Comparison of ENCODE assay signal across 9 mouse cellular contexts in genomic region chr6:55677326-55677725, GRCm38 (mm10). TPM values are rescaled to one million over a fixed set of nuclear protein-coding genes. Genes with fewer than 3 reads are reported as not detected.
DNase-seq lines count a peak whose midpoint lies in the region; ATAC-seq and TF ChIP-seq lines count a peak whose summit lies in the region.
"Had no signal": no experiment of that assay in that cellular context is flagged by ENCODE, and none has a peak within 500 bp of the region (broad histone marks: within the 10 kb centered on the region; RNA-seq: fewer than 3 reads in every experiment).

No protein-coding gene starts in this region.

- no peak for TF ChIP-seq CTCF in midbrain, postnatal 0 days (IDR thresholded peaks at IDR 0.05)

- no peaks in the 10 kb centered on the region for H3K9me3 ChIP-seq in embryonic facial prominence, embryonic 14.5 days (ENCODE audit: control insufficient read depth, low read length)
- no peaks in the 10 kb centered on the region for H3K9me3 ChIP-seq in hindbrain, embryonic 14.5 days (ENCODE audit: control insufficient read depth, low read length)
- no peaks in the 10 kb centered on the region for H3K9me3 ChIP-seq in midbrain, postnatal 0 days (ENCODE audit: low read length)

- no peak overlapping the region for H3K9ac ChIP-seq in embryonic facial prominence, embryonic 14.5 days (ENCODE audit: low read depth, low read length)
- H3K9ac ChIP-seq in hindbrain, embryonic 14.5 days: peak overlapping the region; percentile 62
- no peak overlapping the region for H3K9ac ChIP-seq in midbrain, postnatal 0 days (replicated peaks; ENCODE audit: low read length, poor library complexity, severe bottlenecking)
- H3K9ac ChIP-seq: liver, embryonic 14.5 days had no signal

- intact Hi-C loops in left cerebral cortex, postnatal 4 days (cut with DNase I): loop anchor here (5.0 to 10.0 kb wide), 2 partner anchors 133 to 155 kb away; no protein-coding TSS in a partner anchor

- peak overlapping the region; percentile 32 for H3K4me3 ChIP-seq in embryonic facial prominence, embryonic 14.5 days (ENCODE audit: low read depth, low read length)
- H3K4me3 ChIP-seq in hindbrain, embryonic 14.5 days (replicated peaks; ENCODE audit: low read length): peak overlapping the region; percentile 32
- peak overlapping the region; percentile 30 for H3K4me3 ChIP-seq in midbrain, postnatal 0 days (ENCODE audit: low read depth, low read length)

- ATAC-seq in embryonic facial prominence, embryonic 14.5 days (ENCODE audit: low read depth): no peak
- no peak for ATAC-seq in hindbrain, embryonic 14.5 days (ENCODE audit: low FRiP score)
- ATAC-seq in midbrain, postnatal 0 days (ENCODE audit: low FRiP score): no peak
- ATAC-seq in erythroid progenitor cell, adult 5-6 weeks (replicated peaks; ENCODE audit: low FRiP score, poor library complexity, severe bottlenecking): no peak

- H3K4me2 ChIP-seq in embryonic facial prominence, embryonic 14.5 days (ENCODE audit: low read depth, low read length): peak overlapping the region; percentile 59
- peak overlapping the region; percentile 77 for H3K4me2 ChIP-seq in hindbrain, embryonic 14.5 days (replicated peaks)
- peak overlapping the region; percentile 53 for H3K4me2 ChIP-seq in midbrain, postnatal 0 days (ENCODE audit: low read depth, low read length, poor library complexity, severe bottlenecking)

- H3K27me3 ChIP-seq in embryonic facial prominence, embryonic 14.5 days (replicated peaks; ENCODE audit: control insufficient read depth, insufficient read depth, low read length): peaks cover 27% of the 10 kb centered on the region
- no peaks in the 10 kb centered on the region for H3K27me3 ChIP-seq in hindbrain, embryonic 14.5 days (ENCODE audit: control insufficient read depth, insufficient read depth, low read length)
- H3K27me3 ChIP-seq in midbrain, postnatal 0 days (ENCODE audit: insufficient read depth, low read length): no peaks in the 10 kb centered on the region

- no peak overlapping the region for H3K27ac ChIP-seq in embryonic facial prominence, embryonic 14.5 days (replicated peaks; ENCODE audit: low read depth, low read length)
- H3K27ac ChIP-seq in hindbrain, embryonic 14.5 days: peak overlapping the region; percentile 74; the same call in 1 of the 2 replicates
- no peak overlapping the region for H3K27ac ChIP-seq in midbrain, postnatal 0 days (ENCODE audit: low read depth, low read length)
- H3K27ac ChIP-seq: gastrocnemius, adult 2 months; liver, embryonic 14.5 days had no signal

- peak; percentile 14 for DNase-seq in left cerebral cortex, postnatal 4 days
- no peak for DNase-seq in left cerebral cortex, adult 18-20 months (ENCODE audit: low spot score in 2 of 2)
- DNase-seq in embryonic facial prominence, embryonic 14.5 days (ENCODE audit: low spot score): no peak
- no peak for DNase-seq in hindbrain, embryonic 14.5 days (ENCODE audit: low spot score)
- no peak for DNase-seq in midbrain, postnatal 0 days (ENCODE audit: low spot score)
- DNase-seq in frontal cortex, postnatal 36 days (ENCODE audit: low spot score in 2 of 2): no peak

- WGBS in embryonic facial prominence, embryonic 14.5 days: 21% methylated on average over 8 of the region's 8 CpGs
- WGBS in hindbrain, embryonic 14.5 days: 16% methylated on average over 8 of the region's 8 CpGs
- WGBS in midbrain, postnatal 0 days: 20% methylated on average over 8 of the region's 8 CpGs

- H3K4me1 ChIP-seq in embryonic facial prominence, embryonic 14.5 days (ENCODE audit: control insufficient read depth, insufficient read depth, low read length): peaks cover 7% of the 10 kb centered on the region; the same call in 1 of the 2 replicates
- H3K4me1 ChIP-seq in hindbrain, embryonic 14.5 days (replicated peaks; ENCODE audit: control insufficient read depth, insufficient read depth, low read length): peaks cover 15% of the 10 kb centered on the region
- no peaks in the 10 kb centered on the region; the same call in 1 of the 2 replicates for H3K4me1 ChIP-seq in midbrain, postnatal 0 days (ENCODE audit: insufficient read depth, low read length)

- no peaks in the 10 kb centered on the region for H3K36me3 ChIP-seq in embryonic facial prominence, embryonic 14.5 days (ENCODE audit: control insufficient read depth, insufficient read depth, low read length)
- H3K36me3 ChIP-seq in hindbrain, embryonic 14.5 days (replicated peaks; ENCODE audit: control insufficient read depth, insufficient read depth): no peaks in the 10 kb centered on the region
- no peaks in the 10 kb centered on the region for H3K36me3 ChIP-seq in midbrain, postnatal 0 days (ENCODE audit: insufficient read depth, low read length)

RNA-seq across cellular contexts. Expression of gene Neurod6, which starts 3.7 kb away (rescaled TPM):
- 100 to 1,000 TPM; 226 to 249 TPM for total RNA-seq in left cerebral cortex, postnatal 4 days (2021)
- total RNA-seq in left cerebral cortex, adult 18-20 months (2021): 10 to 100 TPM; 57.8 to 65.8 TPM
- polyA plus RNA-seq in embryonic facial prominence, embryonic 14.5 days (2014; fragmentation: Nextera tagmentation; extraction: Ambion mirVana): not detected in 2 replicates
- polyA plus RNA-seq in hindbrain, embryonic 14.5 days (2014; fragmentation: Nextera tagmentation; extraction: Ambion mirVana): 39.4 and 47.1 TPM in 2 replicates
- total RNA-seq in midbrain, postnatal 0 days (2014; rRNA removed): 5.8 and 10.0 TPM in 2 replicates
- 10.1 and 10.3 TPM in 2 replicates for polyA plus RNA-seq in midbrain, postnatal 0 days (2015; fragmentation: Nextera tagmentation; extraction: Ambion mirVana)
- total RNA-seq in erythroid progenitor cell, adult 5-6 weeks (2015; ENCODE audit: low replicate concordance): not detected in 2 replicates
- total RNA-seq in erythroid progenitor cell, adult 5-6 weeks (2017; ENCODE audit: low replicate concordance): not detected in 2 replicates
- total RNA-seq: gastrocnemius, adult 2 months had no signal
- polyA plus RNA-seq: liver, embryonic 14.5 days had no signal
